Mouse (Mus musculus) ES-E14 (cell line): ENCODE data around the gene Btbd35f10. TPM values are rescaled to one million over a fixed set of nuclear protein-coding genes. Genes with fewer than 3 reads are reported as not detected.
"Not testable (repeated sequence)": the region's sequence is repeated elsewhere in the genome, so short reads cannot be mapped to it uniquely, and the experiment has no call there.

ENCODE experiments used
- DNase-seq: peaks from one replicate; pipeline ENCODE4 v3.0.0-alpha.2; 2013; ENCODE audit warnings: low read depth, low spot score
- H3K27ac ChIP-seq: 2 replicates; pipeline ENCODE4 v1.5.1; 2012; ENCODE audit warnings: low read depth, mild to moderate bottlenecking, low read length, moderate library complexity, mixed read lengths; ENCODE audit not compliant: poor library complexity, insufficient read depth, severe bottlenecking
- H3K36me3 ChIP-seq: 2 replicates; pipeline ENCODE4 v1.6.1; 2012; ENCODE audit warnings: mild to moderate bottlenecking, low read length, moderate library complexity, mixed read lengths; ENCODE audit not compliant: control insufficient read depth, poor library complexity, insufficient read depth, severe bottlenecking
- H3K4me1 ChIP-seq, 2 experiments: fragments of 150-350 bp in 1 of 2; sonication (generic) in 1 of 2; 2 replicates each; pipeline ENCODE4 v1.6.1; 2012; ENCODE audit warnings: low read length in 2 of 2, mild to moderate bottlenecking in 1 of 2, mixed read lengths in 1 of 2; ENCODE audit not compliant: control insufficient read depth in 2 of 2, insufficient read depth in 2 of 2, poor library complexity in 1 of 2
- H3K4me3 ChIP-seq, 2 experiments: fragments of 150-350 bp in 1 of 2; sonication (generic) in 1 of 2; 2 replicates each; pipeline ENCODE4 v1.5.1; 2012; ENCODE audit warnings: low read length in 2 of 2, low read depth in 1 of 2, mild to moderate bottlenecking in 1 of 2, mixed read lengths in 1 of 2; ENCODE audit not compliant: insufficient read depth in 1 of 2, poor library complexity in 1 of 2, severe bottlenecking in 1 of 2
- H3K9ac ChIP-seq: 2 replicates; pipeline ENCODE4 v1.6.1; 2012; ENCODE audit warnings: low read depth, mild to moderate bottlenecking, low read length, mixed read lengths; ENCODE audit not compliant: poor library complexity, insufficient read depth, severe bottlenecking
- H3K9me3 ChIP-seq: fragments of 150-350 bp; sonication (generic); 2 replicates; pipeline ENCODE4 v1.6.1; 2012; ENCODE audit warnings: low read depth, mild to moderate bottlenecking, low read length; ENCODE audit not compliant: control insufficient read depth, insufficient read depth
- in situ Hi-C, 2 experiments: fragments of 600-800 bp; cut with MboI; formaldehyde crosslinking; loops; one replicate each; pipeline ENCODE4 v1.15.1; 2025; ENCODE audit warnings: low sequenced_read_pairs in 2 of 2, inconsistent platforms in 1 of 2; ENCODE audit not compliant: unreplicated experiment in 2 of 2
- total RNA-seq: library from RNA; depleted of rRNA; stranded (reverse); fragments of 300-350 nt; gene quantifications from 2 replicates; pipeline ENCODE4 v1.2.3, GENCODE M21; 2012; rRNA removed

The Btbd35f10 gene
- not detected in 2 replicates for total RNA-seq

GRCm38 (mm10) chrX:3752785-3753184 lies at the start of gene Btbd35f10:
Gene Btbd35f10 (minus strand): TSS chrX:3752885.
- H3K36me3 ChIP-seq, in situ Hi-C loops: not testable (repeated sequence)

More at GRCm38 (mm10) chrX:3752785-3753184, at the start of gene Btbd35f10:
- H3K9me3 ChIP-seq, H3K9ac ChIP-seq, H3K4me3 ChIP-seq, DNase-seq, H3K4me1 ChIP-seq, H3K27ac ChIP-seq: not testable (repeated sequence)

Other genes with a start within 250 kb of the Btbd35f10 start
- not detected in 2 replicates for gene Btbd35f18, start 52.7 kb downstream of the Btbd35f10 start, total RNA-seq
- not detected in 2 replicates for gene Btbd35f16, start 204.1 kb upstream of the Btbd35f10 start, total RNA-seq